Mouse (Mus musculus) thymus, adult 2 months (tissue): ENCODE data around the gene Trak2.

ENCODE experiments used
- CTCF ChIP-seq: fragments of 200-500 bp; IDR thresholded peaks from 2 replicates; pipeline ENCODE4 v1.5.1; 2012; ENCODE audit warnings: mild to moderate bottlenecking, control low read depth, low read length, moderate library complexity, borderline replicate concordance; ENCODE audit not compliant: control insufficient read depth, poor library complexity, insufficient read depth; ENCODE audit errors: extremely low read depth
- POLR2A ChIP-seq: fragments of 200-500 bp; IDR thresholded peaks from 2 replicates; pipeline ENCODE4 v1.6.1; 2012; ENCODE audit warnings: mild to moderate bottlenecking, low read length, control low read depth, moderate library complexity; ENCODE audit not compliant: control insufficient read depth, poor library complexity, insufficient read depth; ENCODE audit errors: extremely low read depth

GRCm38 (mm10) chr1:58993144-58993543 lies 19.9 kb upstream of the Trak2 start:
- TF ChIP-seq CTCF (no peak), POLR2A (no peak)
